Mouse (Mus musculus): Measurements from ENCODE around the gene Ap4b1.

DNA sequence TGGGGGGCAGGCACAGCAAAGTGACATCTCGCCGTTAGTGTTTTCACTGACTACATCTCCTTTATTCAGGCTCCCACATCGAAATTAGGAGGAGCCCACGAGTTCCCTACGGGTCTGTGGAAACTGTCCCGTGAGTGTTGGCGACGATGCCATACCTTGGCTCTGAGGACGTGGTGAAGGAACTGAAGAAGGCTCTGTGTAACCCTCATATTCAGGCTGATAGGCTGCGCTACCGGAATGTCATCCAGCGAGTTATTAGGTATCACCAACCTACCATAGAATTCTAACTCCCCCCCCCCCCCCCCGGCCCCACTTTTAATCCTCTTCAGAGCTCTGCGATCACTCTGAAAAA, 455 bp downstream of the Ap4b1 start:
- TF ChIP-seq CTCF (IDR thresholded peaks at IDR 0.05; ENCODE audit: low read depth, low read length) = no peak
- no peak for TF ChIP-seq POLR2AphosphoS5 (IDR thresholded peaks at IDR 0.05; ENCODE audit: insufficient replicate concordance, low read depth, low read length)
